Mouse (Mus musculus) CH12.LX (cell line): ENCODE data around the gene Adamtsl3. TPM values are rescaled to one million over a fixed set of nuclear protein-coding genes. Genes with fewer than 3 reads are reported as not detected.
A peak's percentile ranks its signal among the peaks of the same experiment; 100 is the strongest.

Source experiments
- DNase-seq: peaks from one replicate; pipeline ENCODE4 v3.0.0-alpha.2; 2013; ENCODE audit errors: extremely low read depth
- H3K27ac ChIP-seq: 2 replicates; pipeline ENCODE4 v1.5.1; 2012; ENCODE audit warnings: low read depth, mild to moderate bottlenecking, control low read depth, moderate library complexity; ENCODE audit not compliant: insufficient read depth
- H3K27me3 ChIP-seq: replicated peaks from 2 replicates; pipeline ENCODE3; 2012; ENCODE audit warnings: inconsistent platforms
- H3K36me3 ChIP-seq, 2 experiments: replicated peaks in 1 of 2; 2 replicates each; pipeline versions ENCODE3 to v1.6.1; 2012; ENCODE audit warnings: inconsistent platforms in 1 of 2, low read length in 1 of 2, mild to moderate bottlenecking in 1 of 2, mixed read lengths in 1 of 2, moderate library complexity in 1 of 2; ENCODE audit not compliant: control insufficient read depth in 1 of 2, insufficient read depth in 1 of 2
- H3K4me1 ChIP-seq, 2 experiments: 2 replicates each; pipeline ENCODE4 v1.6.1; 2012; ENCODE audit warnings: inconsistent platforms in 1 of 2, moderate library complexity in 1 of 2; ENCODE audit not compliant: insufficient read depth in 2 of 2, control insufficient read depth in 1 of 2
- H3K4me2 ChIP-seq: 2 replicates; pipeline ENCODE4 v1.6.1; 2012; ENCODE audit warnings: low read depth, mild to moderate bottlenecking, control low read depth; ENCODE audit not compliant: poor library complexity, insufficient read depth, severe bottlenecking
- H3K4me3 ChIP-seq, 3 experiments: fragments of 150-350 bp in 1 of 3; sonication (generic) in 1 of 3; replicated peaks in 1 of 3; 2 replicates each; pipeline versions ENCODE3 to v1.5.1; 2011 to 2012; ENCODE audit warnings: low read depth in 2 of 3, low read length in 2 of 3, mild to moderate bottlenecking in 2 of 3, moderate library complexity in 2 of 3, control low read depth in 1 of 3, improper control_type of control experiment in 1 of 3, inconsistent platforms in 1 of 3, mixed read lengths in 1 of 3; ENCODE audit not compliant: poor library complexity in 1 of 3
- H3K79me2 ChIP-seq: replicated peaks from 2 replicates; pipeline ENCODE4 v1.6.1; 2012; ENCODE audit warnings: mild to moderate bottlenecking, moderate library complexity; ENCODE audit not compliant: control insufficient read depth, poor library complexity, insufficient read depth, severe bottlenecking; ENCODE audit errors: extremely low read depth
- H3K9ac ChIP-seq: 2 replicates; pipeline ENCODE4 v1.6.1; 2012; ENCODE audit warnings: low read depth, mild to moderate bottlenecking, control low read depth, moderate library complexity; ENCODE audit not compliant: insufficient read depth
- H3K9me3 ChIP-seq: replicated peaks from 2 replicates; pipeline ENCODE3; 2012; ENCODE audit warnings: low read length, inconsistent platforms, mixed read lengths
- BHLHE40 ChIP-seq: IDR thresholded peaks from 2 replicates; pipeline ENCODE4 v1.6.1; 2011; ENCODE audit warnings: mild to moderate bottlenecking, low read depth, low read length, improper control_type of control experiment
- CHD1 ChIP-seq: IDR thresholded peaks from 2 replicates; pipeline ENCODE4 v1.6.1; 2012; ENCODE audit warnings: low read depth, low read length, improper control_type of control experiment, inconsistent platforms
- CHD2 ChIP-seq: IDR thresholded peaks from 2 replicates; pipeline ENCODE4 v1.6.1; 2011; ENCODE audit warnings: low read length, improper control_type of control experiment
- CTCF ChIP-seq, 2 experiments: IDR thresholded peaks in 1 of 2; conservative IDR thresholded peaks in 1 of 2; 2 replicates each; pipeline ENCODE4 v1.5.1; 2011 to 2012; ENCODE audit warnings: low read depth in 2 of 2, low read length in 2 of 2, improper control_type of control experiment in 1 of 2, inconsistent platforms in 1 of 2, mild to moderate bottlenecking in 1 of 2, moderate library complexity in 1 of 2
- EP300 ChIP-seq: IDR thresholded peaks from 2 replicates; pipeline ENCODE4 v1.6.1; 2011; ENCODE audit warnings: low read length, improper control_type of control experiment
- GABPA ChIP-seq: IDR thresholded peaks from 2 replicates; pipeline ENCODE4 v1.6.1; 2012; ENCODE audit warnings: low read depth, low read length, improper control_type of control experiment, inconsistent platforms; ENCODE audit not compliant: insufficient replicate concordance
- HCFC1 ChIP-seq: IDR thresholded peaks from 2 replicates; pipeline ENCODE4 v1.6.1; 2012; ENCODE audit warnings: low read depth, mild to moderate bottlenecking, inconsistent platforms, low read length, improper control_type of control experiment
- IRF4 ChIP-seq: IDR thresholded peaks from 2 replicates; pipeline ENCODE4 v1.6.1; 2014; ENCODE audit warnings: low read depth, mild to moderate bottlenecking, inconsistent platforms, low read length, improper control_type of control experiment
- JUN ChIP-seq: IDR thresholded peaks from 2 replicates; pipeline ENCODE4 v1.6.1; 2011; ENCODE audit warnings: low read depth, mild to moderate bottlenecking, low read length, improper control_type of control experiment, moderate library complexity; ENCODE audit not compliant: insufficient read depth
- JUND ChIP-seq: conservative IDR thresholded peaks from 2 replicates; pipeline ENCODE4 v1.6.1; 2011; ENCODE audit warnings: low read depth, low read length, improper control_type of control experiment
- MAFK ChIP-seq: IDR thresholded peaks from 2 replicates; pipeline ENCODE4 v1.6.1; 2011; ENCODE audit warnings: low read length, improper control_type of control experiment; ENCODE audit not compliant: insufficient replicate concordance
- NELFE ChIP-seq: IDR thresholded peaks from 2 replicates; pipeline ENCODE4 v1.6.1; 2011; ENCODE audit warnings: low read depth, low read length, improper control_type of control experiment
- NRF1 ChIP-seq: IDR thresholded peaks from 2 replicates; pipeline ENCODE4 v1.6.1; 2014; ENCODE audit warnings: low read depth, mild to moderate bottlenecking, inconsistent platforms, low read length, improper control_type of control experiment, moderate library complexity
- SMC3 ChIP-seq: IDR thresholded peaks from 2 replicates; pipeline ENCODE4 v1.6.1; 2011; ENCODE audit warnings: low read depth, low read length, improper control_type of control experiment
- USF2 ChIP-seq: conservative IDR thresholded peaks from 2 replicates; pipeline ENCODE4 v1.6.1; 2011; ENCODE audit warnings: low read depth, low read length, improper control_type of control experiment
- ZNF384 ChIP-seq: IDR thresholded peaks from 2 replicates; pipeline ENCODE4 v1.6.1; 2012; ENCODE audit warnings: low read depth, low read length, improper control_type of control experiment, inconsistent platforms
- dilution Hi-C: fragments of 300-500 bp; cut with MboI; formaldehyde crosslinking; loops from 2 replicates; pipeline ENCODE4 v1.14.3; 2020; ENCODE audit warnings: low sequenced_read_pairs; ENCODE audit not compliant: extremely low pct_unique_long_range_greater_than_20kb, extremely low pct_ligation_motif_present
- in situ Hi-C: fragments of 300-500 bp; cut with MboI; formaldehyde crosslinking; loops from 3 replicates; pipeline ENCODE4 v1.14.3; 2019; ENCODE audit warnings: low sequenced_read_pairs, low pct_ligation_motif_present, low pct_unique_long_range_greater_than_20kb, mixed read lengths
- polyA plus RNA-seq: library from polyadenylated mRNA; unstranded; fragments of >175 nt; gene quantifications from 2 replicates; pipeline ENCODE4 v1.2.1, GENCODE M21; 2012; ENCODE audit warnings: low read depth; ENCODE audit not compliant: insufficient read length
- total RNA-seq, 2 experiments: library from RNA; depleted of rRNA; stranded (reverse); fragments of 300-350 nt in 1 of 2; fragments of >200 nt in 1 of 2; gene quantifications; 2 replicates each; pipeline ENCODE4 v1.2.3; 2012 to 2014

Gene Adamtsl3
- total and polyA plus RNA-seq, 3 experiments: not detected

DNA sequence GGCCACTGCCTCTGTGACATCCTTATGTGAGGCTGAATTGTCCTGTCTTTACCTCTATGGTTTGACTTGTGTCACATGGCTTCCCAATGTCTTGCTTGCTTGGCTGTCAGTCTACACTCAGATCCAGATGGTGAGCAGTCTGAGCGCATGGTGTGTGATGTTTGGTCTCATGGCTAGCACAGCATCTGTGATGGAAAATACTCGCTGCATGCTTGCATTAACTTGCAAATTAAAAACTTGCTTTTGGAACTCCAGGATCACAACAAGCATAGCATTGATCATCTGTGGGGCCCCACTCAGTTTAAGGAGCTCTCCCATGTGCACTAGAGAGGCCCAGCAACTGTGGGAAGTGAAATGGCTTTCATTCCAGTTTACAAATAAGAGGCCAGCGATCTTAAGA lies 29.1 kb downstream of the Adamtsl3 start:
- in situ Hi-C loops: no loop called here
- Histone ChIP-seq H3K36me3 (no peaks in the 10 kb centered on the region), H3K4me3 (no peak overlapping the region), H3K9ac (no peak overlapping the region), H3K27ac (no peak overlapping the region), H3K9me3 (no peaks in the 10 kb centered on the region), H3K79me2 (no peaks in the 10 kb centered on the region), H3K27me3 (peaks cover 2% of the 10 kb centered on the region), H3K4me1 (peaks cover 0 to 2% of the 10 kb centered on the region in 2 experiments; a peak in 2 of 4 replicates), H3K4me2 (no peak overlapping the region)
- DNase-seq: no peak
- dilution Hi-C loops: no loop called here
- TF ChIP-seq MAFK (no peak), JUND (no peak), IRF4 (no peak)

DNA sequence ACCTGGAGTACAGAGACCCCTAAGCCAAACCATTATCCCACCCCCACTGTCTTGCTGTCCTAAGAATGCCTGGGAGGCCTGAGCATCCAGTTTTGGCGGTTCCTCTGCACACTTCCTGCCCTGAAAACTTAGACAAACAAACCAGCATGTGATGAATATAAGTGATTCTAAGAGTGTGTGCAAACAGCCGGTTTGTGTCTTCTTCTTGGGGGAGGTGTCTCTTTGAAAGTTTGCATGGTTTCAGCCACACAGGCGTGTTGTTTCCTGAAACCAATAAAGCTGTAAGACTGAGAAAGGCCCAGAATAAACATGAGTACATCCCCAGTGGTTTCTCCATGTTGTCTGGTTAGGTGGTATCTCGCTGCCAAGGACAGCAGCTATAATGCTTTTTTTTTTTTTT lies 30.6 kb downstream of the Adamtsl3 start:
- Histone ChIP-seq H3K27me3 (peaks cover 2% of the 10 kb centered on the region), H3K4me3 (no peak overlapping the region), H3K36me3 (no peaks in the 10 kb centered on the region), H3K4me2 (no peak overlapping the region), H3K27ac (no peak overlapping the region), H3K4me1 (peaks cover 0 to 2% of the 10 kb centered on the region in 2 experiments; a peak in 2 of 4 replicates), H3K79me2 (no peaks in the 10 kb centered on the region), H3K9me3 (no peaks in the 10 kb centered on the region), H3K9ac (no peak overlapping the region)
- no peak for DNase-seq
- in situ Hi-C loops (no loop called here), dilution Hi-C loops (no loop called here)
- TF ChIP-seq BHLHE40 (0 out of 2 replicates have a peak, but pooled peaks have one; percentile 30), EP300 (peak; percentile 33; the same call in 1 of the 2 replicates), SMC3 (no peak), ZNF384 (peak; percentile 42)

DNA sequence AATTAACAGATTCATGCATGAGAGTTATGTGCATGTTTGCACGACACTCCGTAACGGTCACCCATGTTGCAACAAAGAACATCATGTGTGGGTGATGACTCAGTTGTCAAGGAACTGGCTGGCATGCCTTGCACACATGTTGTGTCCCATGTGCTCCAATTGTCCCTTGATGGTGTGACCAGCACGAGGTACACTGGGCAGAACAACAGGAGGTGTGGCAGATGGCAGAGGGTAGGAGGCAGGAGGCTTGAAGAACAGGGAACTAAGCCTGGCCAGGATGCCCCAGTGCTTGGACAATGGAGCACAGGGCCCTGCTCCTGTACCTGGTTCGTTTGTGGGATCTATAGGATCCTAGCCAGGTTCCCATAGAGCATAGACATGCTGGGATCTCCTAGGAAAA lies 31.0 kb downstream of the Adamtsl3 start:
- in situ Hi-C loops (no loop called here), dilution Hi-C loops (no loop called here)
- H3K79me2 ChIP-seq: no peaks in the 10 kb centered on the region
- no peak overlapping the region for H3K9ac ChIP-seq
- no peak overlapping the region for H3K27ac ChIP-seq
- peak overlapping the region in 1 of 3 experiments; percentile 36 for H3K4me3 ChIP-seq
- H3K4me1 ChIP-seq: peaks cover 0 to 2% of the 10 kb centered on the region in 2 experiments; a peak in 2 of 4 replicates
- TF ChIP-seq GABPA (no peak), NELFE (no peak), USF2 (no peak), CHD2 (no peak), NRF1 (no peak), IRF4 (no peak), CHD1 (no peak), JUN (no peak), CTCF (conservative IDR thresholded peaks at IDR 0.05 in 1 of 2, IDR thresholded peaks at IDR 0.05 in 1 of 2; ENCODE audit: low read depth in 2 of 2, low read length in 2 of 2) (no peak), HCFC1 (no peak)
- H3K36me3 ChIP-seq: no peaks in the 10 kb centered on the region
- DNase-seq: no peak
- H3K9me3 ChIP-seq: no peaks in the 10 kb centered on the region
- H3K27me3 ChIP-seq: peaks cover 2% of the 10 kb centered on the region
- H3K4me2 ChIP-seq: no peak overlapping the region
